Mouse (Mus musculus) limb, embryonic 12.5 days (tissue): ENCODE measurements at regions not wholly inside any gene's neighbourhood (a gene's known extent, or its start where the extent isn't known, plus 50 kb on each side); places are given as distances from the start of the nearest gene placed in this dataset.

Experiments
- ATAC-seq: fragments of 200-750 bp; cut with Nextera tagmentation; 2 replicates; pipeline ENCODE4 v1.8.0; 2017; ENCODE audit warnings: low read depth, moderate TSS enrichment; ENCODE audit not compliant: insufficient number of reproducible peaks, insufficient read depth, low FRiP score, low TSS enrichment
- H3K27ac ChIP-seq: fragments of 300-500 bp; sonication (generic); 2 replicates; pipeline ENCODE4 v1.5.1; 2016; ENCODE audit warnings: mild to moderate bottlenecking, moderate library complexity
- H3K27me3 ChIP-seq: fragments of 300-500 bp; sonication (generic); 2 replicates; pipeline ENCODE4 v1.6.1; 2016; ENCODE audit warnings: mild to moderate bottlenecking, moderate library complexity
- H3K36me3 ChIP-seq: fragments of 300-500 bp; sonication (generic); 2 replicates; pipeline ENCODE4 v1.6.1; 2016; ENCODE audit warnings: mild to moderate bottlenecking, moderate library complexity
- H3K4me1 ChIP-seq: fragments of 300-500 bp; sonication (generic); replicated peaks from 2 replicates; pipeline ENCODE4 v1.6.1; 2016
- H3K4me2 ChIP-seq: fragments of 300-500 bp; sonication (generic); 2 replicates; pipeline ENCODE4 v1.6.1; 2016; ENCODE audit warnings: mild to moderate bottlenecking, moderate library complexity
- H3K4me3 ChIP-seq: fragments of 300-500 bp; sonication (generic); replicated peaks from 2 replicates; pipeline ENCODE4 v1.5.1; 2016; ENCODE audit warnings: mild to moderate bottlenecking
- H3K9ac ChIP-seq: fragments of 300-500 bp; sonication (generic); replicated peaks from 2 replicates; pipeline ENCODE4 v1.6.1; 2016; ENCODE audit warnings: mild to moderate bottlenecking, moderate library complexity
- H3K9me3 ChIP-seq: fragments of 300-500 bp; sonication (generic); 2 replicates; pipeline ENCODE4 v1.6.1; 2016; ENCODE audit warnings: mild to moderate bottlenecking, moderate library complexity
- WGBS: fragments of 180-500 bp; shearing (Covaris S2); methylation state at CpG from one replicate; pipeline ENCODE4 v1.1.7; 2016; 5-methylcytosine and 5-hydroxymethylcytosine counted together

DNA sequence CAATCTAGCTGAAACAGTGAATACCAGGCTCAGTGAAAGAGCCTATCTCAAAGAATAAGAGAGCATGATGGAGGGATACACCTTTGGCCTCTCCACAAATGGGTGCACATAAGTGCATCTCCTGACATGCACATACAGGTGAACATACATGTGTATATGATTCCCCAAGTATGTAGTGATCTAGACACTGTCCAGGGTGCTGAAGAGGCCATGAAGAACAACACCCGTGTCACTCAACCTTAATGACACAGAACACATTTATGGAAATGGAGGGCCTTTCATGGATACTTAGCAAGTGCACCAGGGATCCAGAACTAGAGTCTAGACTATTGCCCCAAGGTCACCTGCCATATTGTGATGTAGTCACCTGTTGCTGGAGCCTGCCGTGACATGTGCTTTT lies 56.9 kb downstream of the Spata19 start:
- 78% methylated on average over 2 of the region's 2 CpGs for WGBS
- no peaks in the 10 kb centered on the region for H3K4me1 ChIP-seq
- ATAC-seq, result no peak

DNA sequence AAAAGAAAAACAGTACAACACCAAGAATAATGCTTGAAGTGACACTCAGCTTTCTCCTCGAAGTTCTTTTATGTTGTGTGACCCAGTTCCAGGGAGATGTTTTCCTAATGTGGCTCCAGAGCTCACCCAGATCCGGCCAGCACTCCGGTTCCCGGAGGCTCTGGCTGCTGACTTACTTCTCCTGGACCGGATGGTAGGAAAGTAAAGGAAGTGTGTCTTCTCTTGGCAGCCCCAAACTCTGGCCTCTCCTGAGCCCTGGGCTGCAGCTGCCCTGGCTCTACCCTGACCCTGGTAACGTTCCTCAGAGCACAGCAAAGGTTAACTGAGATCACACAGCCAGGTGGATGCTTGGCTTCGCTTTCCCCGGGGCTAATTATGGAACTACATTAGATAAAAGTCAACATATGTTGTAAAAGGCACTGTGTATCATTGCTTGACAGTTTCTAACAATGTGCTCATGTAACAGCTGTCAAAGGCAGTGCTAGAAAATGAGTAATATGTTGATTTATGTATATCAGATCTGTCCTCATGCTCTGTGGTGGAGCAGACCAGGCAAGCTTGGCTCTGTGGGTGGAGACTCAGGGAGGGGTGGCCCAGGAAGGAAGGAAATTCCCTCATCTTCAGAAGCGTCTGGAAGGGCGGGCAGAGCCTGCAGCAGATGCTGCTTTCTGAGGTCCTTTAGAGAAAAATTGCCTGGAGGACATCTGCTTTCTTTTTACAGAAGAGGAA lies 57.5 kb downstream of the Spata19 start:
- no peak overlapping the region for H3K27ac ChIP-seq
- no peaks in the 10 kb centered on the region for H3K9me3 ChIP-seq
- no peaks in the 10 kb centered on the region for H3K36me3 ChIP-seq
- WGBS, result 61% methylated on average over 10 of the region's 10 CpGs
- H3K4me1 ChIP-seq, result no peaks in the 10 kb centered on the region
- H3K27me3 ChIP-seq, result peaks cover 5% of the 10 kb centered on the region; the same call in 1 of the 2 replicates
- no peak overlapping the region for H3K9ac ChIP-seq
- H3K4me2 ChIP-seq, result no peak overlapping the region
- H3K4me3 ChIP-seq, result no peak overlapping the region
- no peak for ATAC-seq

More for the DNA sequence above, 56.9 kb downstream of the Spata19 start:
- no peaks in the 10 kb centered on the region for H3K9me3 ChIP-seq
- no peak overlapping the region for H3K9ac ChIP-seq
- H3K4me3 ChIP-seq, result no peak overlapping the region
- peaks cover 5% of the 10 kb centered on the region; the same call in 1 of the 2 replicates for H3K27me3 ChIP-seq
- no peak overlapping the region for H3K4me2 ChIP-seq
- H3K27ac ChIP-seq, result no peak overlapping the region
- no peaks in the 10 kb centered on the region for H3K36me3 ChIP-seq

DNA sequence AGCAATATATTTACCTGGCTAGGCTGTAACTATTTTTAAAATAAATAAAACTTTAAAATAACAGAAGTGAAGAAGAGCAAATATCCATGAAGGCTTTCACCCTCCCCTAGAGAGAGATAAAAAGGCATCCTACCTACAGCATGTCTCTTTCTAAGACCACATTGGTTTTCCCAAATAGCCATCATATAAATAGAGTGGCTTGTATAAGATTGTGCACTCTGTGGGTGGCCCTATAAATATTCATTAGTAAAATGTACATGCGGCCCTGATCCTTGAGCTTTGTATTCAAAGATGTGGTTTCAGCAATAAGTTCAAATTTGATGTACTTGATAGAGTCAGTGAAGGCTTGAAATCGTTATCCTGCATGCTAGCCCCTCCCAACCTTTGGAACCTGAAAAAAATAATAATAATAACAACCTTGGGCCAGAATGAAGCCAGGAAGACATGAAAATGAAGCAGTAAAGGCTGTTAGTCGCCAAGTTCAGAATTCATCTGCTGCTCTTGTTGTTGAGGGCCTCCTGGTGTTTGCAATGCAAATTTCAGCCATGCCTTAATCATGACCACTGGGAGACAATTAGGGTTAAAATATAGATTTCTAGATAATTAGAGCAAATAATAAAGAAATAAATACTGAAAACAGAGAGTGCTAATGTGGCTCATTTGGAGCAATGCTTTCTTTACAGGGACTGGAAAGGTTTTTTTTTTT lies 61.9 kb downstream of the Spata19 start:
- Histone ChIP-seq H3K4me3 (no peak overlapping the region), H3K9me3 (no peaks in the 10 kb centered on the region), H3K27me3 (no peaks in the 10 kb centered on the region; the same call in 1 of the 2 replicates), H3K4me1 (no peaks in the 10 kb centered on the region), H3K36me3 (no peaks in the 10 kb centered on the region), H3K4me2 (no peak overlapping the region), H3K27ac (no peak overlapping the region), H3K9ac (no peak overlapping the region)
- no peak for ATAC-seq
- WGBS, result 48% methylated on average over 3 of the region's 3 CpGs

DNA sequence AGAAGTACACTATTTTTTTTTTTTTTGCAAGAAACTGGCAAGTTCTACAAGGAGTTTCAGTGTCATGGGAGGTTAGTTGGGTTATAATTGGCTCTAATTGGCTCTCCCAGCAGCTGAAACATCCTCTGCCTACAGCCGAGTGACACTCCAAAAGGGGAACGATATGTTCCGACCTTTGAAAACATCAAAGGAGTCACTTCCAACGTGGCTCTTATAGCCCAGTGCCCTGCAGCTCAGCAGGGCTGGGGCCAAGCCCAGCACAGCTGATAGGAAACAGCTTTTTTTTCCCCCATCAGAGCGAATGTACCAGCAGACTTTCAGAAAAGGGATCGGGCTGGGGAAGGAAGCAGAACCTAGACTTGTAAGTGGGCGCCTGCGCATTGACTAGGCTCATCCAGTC lies 64.4 kb downstream of the Spata19 start:
- no peaks in the 10 kb centered on the region for H3K9me3 ChIP-seq
- no peak overlapping the region for H3K4me2 ChIP-seq
- ATAC-seq, result no peak
- H3K4me1 ChIP-seq, result no peaks in the 10 kb centered on the region
- H3K4me3 ChIP-seq, result no peak overlapping the region
- H3K9ac ChIP-seq, result no peak overlapping the region
- no peaks in the 10 kb centered on the region for H3K27me3 ChIP-seq
- H3K27ac ChIP-seq, result no peak overlapping the region
- H3K36me3 ChIP-seq, result no peaks in the 10 kb centered on the region
- WGBS, result 16% methylated on average over 8 of the region's 8 CpGs

DNA sequence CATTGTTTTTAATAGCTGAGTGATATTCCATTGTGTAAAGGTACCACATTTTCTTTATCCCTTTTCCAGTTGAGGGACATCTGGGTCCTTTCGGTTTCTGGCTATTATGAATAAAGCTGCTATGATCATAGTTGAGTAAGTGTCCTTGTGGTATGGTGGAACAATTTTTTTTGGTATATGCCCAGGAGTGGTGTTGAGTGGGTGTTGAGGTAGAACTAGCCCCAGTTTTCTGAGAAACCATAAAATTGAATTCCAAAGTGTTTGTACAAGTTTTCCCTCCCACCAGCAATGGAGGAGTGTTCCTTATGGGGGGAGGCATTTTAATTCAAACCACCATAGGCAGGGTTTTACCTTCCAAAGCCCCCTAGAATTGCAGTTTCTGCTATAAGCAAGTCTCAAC lies 67.4 kb downstream of the Spata19 start:
- H3K4me3 ChIP-seq, result no peak overlapping the region
- no peak overlapping the region for H3K4me2 ChIP-seq
- H3K27me3 ChIP-seq, result no peaks in the 10 kb centered on the region
- H3K27ac ChIP-seq, result no peak overlapping the region
- no peak for ATAC-seq
- no peaks in the 10 kb centered on the region for H3K36me3 ChIP-seq
- H3K4me1 ChIP-seq, result no peaks in the 10 kb centered on the region
- WGBS, result 87% methylated on average over 1 of the region's 1 CpGs
- H3K9me3 ChIP-seq, result no peaks in the 10 kb centered on the region
- no peak overlapping the region for H3K9ac ChIP-seq

DNA sequence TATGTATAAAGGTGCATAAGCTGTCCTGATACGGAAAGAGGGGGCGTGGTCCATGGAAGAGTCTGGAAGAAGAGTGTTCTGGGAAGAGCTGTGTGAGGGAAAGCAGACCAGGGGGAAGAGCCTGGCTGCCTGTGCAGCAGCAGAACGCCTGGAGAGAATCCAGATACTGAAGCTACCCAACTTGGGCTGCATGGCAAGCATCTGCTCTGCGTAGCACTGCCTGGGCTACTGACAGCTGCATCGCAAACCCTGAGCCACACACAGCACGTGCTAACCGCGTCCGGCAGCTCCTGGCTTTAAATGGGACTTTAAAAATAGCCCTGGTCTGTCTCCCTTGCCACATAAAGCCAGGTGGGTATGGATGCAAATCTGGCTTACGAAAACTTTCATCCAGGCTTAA lies 78.9 kb downstream of the Spata19 start:
- H3K9me3 ChIP-seq, result no peaks in the 10 kb centered on the region
- no peak overlapping the region for H3K9ac ChIP-seq
- no peaks in the 10 kb centered on the region for H3K4me1 ChIP-seq
- no peak overlapping the region for H3K4me2 ChIP-seq
- no peaks in the 10 kb centered on the region for H3K27me3 ChIP-seq
- ATAC-seq, result no peak; the same call in 1 of the 2 replicates
- 66% methylated on average over 10 of the region's 10 CpGs for WGBS
- no peak overlapping the region for H3K4me3 ChIP-seq
- H3K36me3 ChIP-seq, result no peaks in the 10 kb centered on the region
- H3K27ac ChIP-seq, result no peak overlapping the region

DNA sequence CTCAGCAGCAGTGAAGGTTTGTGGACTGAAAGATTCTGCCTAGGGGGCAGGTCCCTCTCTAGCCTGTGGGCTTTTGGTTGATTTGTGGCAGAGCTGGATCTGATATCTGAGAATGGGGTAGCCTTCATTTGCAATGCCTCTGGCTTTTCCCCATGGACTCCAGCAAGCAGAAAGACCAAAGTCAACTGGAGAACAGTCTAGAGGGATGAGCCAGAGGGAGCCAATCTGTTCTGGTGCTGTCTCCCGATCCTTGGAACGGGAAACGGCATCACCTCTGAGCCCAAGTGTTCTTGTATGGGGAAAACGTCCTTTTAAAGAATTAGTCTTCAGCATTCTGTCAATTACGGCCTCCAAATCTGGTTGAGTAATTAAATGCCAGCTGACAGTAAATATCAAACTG lies 80.0 kb downstream of the Spata19 start:
- H3K27me3 ChIP-seq, result no peaks in the 10 kb centered on the region
- 78% methylated on average over 5 of the region's 5 CpGs for WGBS
- ATAC-seq, result no peak
- no peaks in the 10 kb centered on the region for H3K36me3 ChIP-seq
- no peaks in the 10 kb centered on the region for H3K9me3 ChIP-seq
- H3K9ac ChIP-seq, result no peak overlapping the region
- H3K4me1 ChIP-seq, result no peaks in the 10 kb centered on the region
- no peak overlapping the region for H3K27ac ChIP-seq
- H3K4me2 ChIP-seq, result no peak overlapping the region
- no peak overlapping the region for H3K4me3 ChIP-seq

DNA sequence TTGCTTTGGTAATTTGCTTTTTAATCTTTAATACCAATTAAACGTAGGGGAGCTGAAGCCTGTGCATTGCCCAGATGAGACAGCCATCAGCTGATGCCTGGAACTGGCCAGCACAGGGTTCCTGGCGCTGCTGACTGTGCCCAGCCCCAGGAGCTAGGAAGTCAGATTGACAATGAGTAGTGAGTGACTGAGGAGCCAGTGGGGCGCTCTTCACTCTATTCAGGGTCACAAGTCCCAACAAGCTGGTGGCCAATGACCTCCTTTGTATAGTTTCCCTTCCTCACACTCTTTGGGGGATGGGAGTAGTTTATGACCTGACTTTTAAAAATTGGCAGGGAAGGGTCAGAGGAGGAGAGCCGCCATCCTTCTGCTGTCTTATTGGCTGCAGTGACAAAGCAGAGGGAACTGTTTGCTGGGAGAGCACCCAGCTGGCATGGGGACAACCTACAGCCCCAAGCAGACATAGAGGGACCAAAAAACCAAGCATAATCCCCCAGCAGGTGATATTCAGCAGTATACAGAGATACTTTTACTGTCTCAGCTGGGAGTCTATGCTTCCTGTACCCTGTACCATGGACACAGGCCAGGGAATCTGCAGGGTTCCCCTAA lies 80.6 kb downstream of the Spata19 start:
- Histone ChIP-seq H3K9me3 (no peaks in the 10 kb centered on the region), H3K9ac (no peak overlapping the region), H3K27ac (no peak overlapping the region), H3K4me1 (no peaks in the 10 kb centered on the region), H3K4me2 (no peak overlapping the region), H3K4me3 (no peak overlapping the region), H3K36me3 (no peaks in the 10 kb centered on the region), H3K27me3 (no peaks in the 10 kb centered on the region)
- no peak for ATAC-seq
- 72% methylated on average over 4 of the region's 4 CpGs for WGBS

DNA sequence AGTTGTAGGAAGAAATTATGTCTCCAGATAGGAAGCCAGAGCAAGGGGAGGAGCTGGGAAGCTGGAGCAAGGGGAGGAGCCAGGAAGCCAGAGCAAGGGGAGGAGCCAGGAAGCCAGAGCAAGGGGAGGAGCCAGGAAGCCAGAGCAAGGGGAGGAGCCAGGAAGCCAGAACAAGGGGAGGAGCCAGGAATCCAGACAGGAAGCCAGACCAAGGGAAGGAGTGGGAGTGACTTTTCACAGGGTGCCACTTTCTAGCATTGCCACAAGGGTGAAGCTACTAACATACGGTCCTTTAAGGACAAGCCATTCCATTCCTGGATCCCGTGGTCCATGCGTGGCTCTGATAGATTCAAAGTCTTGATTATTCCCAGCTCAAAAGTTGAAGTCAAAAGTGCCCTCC lies 81.7 kb downstream of the Spata19 start:
- no peak overlapping the region for H3K4me3 ChIP-seq
- ATAC-seq, result no peak
- H3K9ac ChIP-seq, result no peak overlapping the region
- no peaks in the 10 kb centered on the region for H3K9me3 ChIP-seq
- WGBS, result 92% methylated on average over 3 of the region's 3 CpGs
- H3K4me1 ChIP-seq, result no peaks in the 10 kb centered on the region
- H3K27ac ChIP-seq, result no peak overlapping the region
- H3K4me2 ChIP-seq, result no peak overlapping the region
- H3K36me3 ChIP-seq, result no peaks in the 10 kb centered on the region
- no peaks in the 10 kb centered on the region for H3K27me3 ChIP-seq

DNA sequence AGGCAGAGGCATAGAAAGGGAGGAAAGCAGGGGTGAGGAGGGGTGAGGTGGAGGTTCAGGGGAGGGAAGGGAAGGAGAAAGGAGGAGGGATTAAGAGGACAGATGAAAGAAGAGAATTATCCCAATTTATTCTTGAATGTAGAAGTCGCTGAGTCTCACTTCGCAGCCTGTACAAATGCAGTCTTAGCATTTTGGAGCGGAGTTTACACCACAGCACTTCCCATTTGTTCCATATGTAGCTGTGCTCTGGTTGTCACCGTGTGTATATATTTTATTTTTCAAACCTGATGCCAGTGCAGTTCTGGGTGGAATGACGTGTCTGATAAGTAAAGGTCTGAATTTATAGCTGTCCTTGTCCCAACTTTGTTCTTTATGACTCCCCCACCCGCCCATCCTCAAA lies 105.2 kb downstream of the Spata19 start:
- Histone ChIP-seq H3K27ac (no peak overlapping the region), H3K9ac (no peak overlapping the region), H3K4me3 (no peak overlapping the region), H3K4me2 (no peak overlapping the region), H3K27me3 (peaks cover 5% of the 10 kb centered on the region; the same call in 1 of the 2 replicates), H3K36me3 (no peaks in the 10 kb centered on the region), H3K9me3 (no peaks in the 10 kb centered on the region), H3K4me1 (no peaks in the 10 kb centered on the region)
- 80% methylated on average over 6 of the region's 6 CpGs for WGBS
- ATAC-seq, result no peak

DNA sequence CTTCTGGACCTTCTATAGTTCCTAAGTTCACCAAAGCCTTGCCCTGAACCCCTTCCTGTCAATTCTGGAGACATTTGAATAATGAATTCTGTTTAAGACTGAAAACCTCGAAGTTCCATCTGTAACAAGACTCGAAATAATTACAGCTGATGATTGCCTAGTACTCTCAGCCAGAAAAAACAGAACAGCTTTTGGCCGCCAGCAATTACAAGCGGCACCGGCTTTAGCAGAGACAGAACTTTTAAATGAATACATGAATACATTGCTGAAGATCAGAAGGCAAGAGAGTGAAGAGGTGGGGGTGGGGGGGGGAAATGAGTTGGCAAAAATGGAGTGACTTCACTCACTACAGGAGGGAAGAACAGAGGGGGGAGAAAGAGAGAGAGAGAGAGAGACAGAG lies 112.6 kb downstream of the Spata19 start:
- H3K9me3 ChIP-seq, result no peaks in the 10 kb centered on the region
- H3K27ac ChIP-seq, result no peak overlapping the region
- H3K4me3 ChIP-seq, result no peak overlapping the region
- no peak overlapping the region for H3K4me2 ChIP-seq
- 85% methylated on average over 5 of the region's 5 CpGs for WGBS
- no peak overlapping the region for H3K9ac ChIP-seq
- ATAC-seq, result no peak
- H3K4me1 ChIP-seq, result no peaks in the 10 kb centered on the region
- no peaks in the 10 kb centered on the region for H3K27me3 ChIP-seq
- H3K36me3 ChIP-seq, result no peaks in the 10 kb centered on the region
